Mouse (Mus musculus): ENCODE measurements around the gene Tmprss13. TPM values are rescaled to one million over a fixed set of nuclear protein-coding genes. Genes with fewer than 3 reads are reported as not detected.

Tmprss13 gene
- 4.1 TPM for polyA plus RNA-seq (2014; fragmentation: Illumina TruSeq; extraction: RNeasy Lipid Tissue Mini Kit (QIAGEN cat#74804))

DNA sequence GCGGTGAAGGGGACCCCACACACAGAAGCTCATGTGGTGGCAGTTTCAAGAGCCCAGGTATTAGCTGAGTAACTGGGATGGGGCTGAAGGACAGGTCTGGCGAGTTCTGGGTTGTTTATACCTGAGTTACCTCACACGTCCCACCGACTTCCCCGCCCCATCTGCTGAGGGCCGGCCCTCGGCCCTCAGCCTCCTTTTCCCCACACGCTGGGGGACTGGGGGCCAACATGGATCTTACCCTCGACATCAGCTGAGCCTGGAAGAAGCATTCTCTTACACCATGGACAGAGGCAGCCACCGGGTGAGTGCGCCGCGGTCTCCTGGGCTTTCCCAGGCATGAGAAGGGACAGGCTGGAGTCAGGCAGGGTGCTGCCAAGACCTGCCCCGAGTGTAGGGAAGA lies at the start of gene Tmprss13:
Gene Tmprss13 (plus strand): TSS at position 246 of the 400 bp plus-strand sequence.

DNA sequence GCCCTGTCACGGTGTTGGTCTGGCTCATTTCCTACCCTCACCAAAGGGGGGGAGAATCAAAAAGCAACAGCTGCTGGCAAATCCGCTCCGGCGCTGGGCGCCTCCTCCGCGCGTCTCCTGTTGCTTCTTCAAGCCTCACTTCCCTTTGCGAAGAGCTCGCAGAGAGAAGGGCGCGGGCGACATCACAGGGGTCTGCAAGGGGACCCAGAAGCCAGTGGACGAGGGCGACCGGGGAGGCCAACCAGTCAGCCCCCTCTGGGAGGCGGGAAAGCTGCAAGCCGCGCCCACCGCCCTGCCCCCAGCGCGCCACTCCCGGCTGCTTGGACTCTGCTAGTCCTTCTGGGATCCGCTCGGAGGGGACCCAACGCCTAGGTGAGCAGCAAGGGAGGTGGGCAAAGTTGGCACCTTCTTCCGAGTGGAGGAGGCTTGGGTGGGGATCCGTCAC lies 51.2 kb downstream of the Tmprss13 start, which contains the start of gene Fxyd6:
Gene Fxyd6 (plus strand): TSS at position 69 of the 445 bp plus-strand sequence.

Other genes starting within 250 kb of the Tmprss13 start
- 4.1 TPM for gene Jaml, start 239.9 kb upstream of the Tmprss13 start, polyA plus RNA-seq (2014; fragmentation: Illumina TruSeq; extraction: RNeasy Lipid Tissue Mini Kit (QIAGEN cat#74804))
- gene Scn2b, start 201.3 kb upstream of the Tmprss13 start, polyA plus RNA-seq (2014; fragmentation: Illumina TruSeq; extraction: RNeasy Lipid Tissue Mini Kit (QIAGEN cat#74804)) = 1.1 TPM
- 0.40 TPM for gene Scn4b, start 180.7 kb upstream of the Tmprss13 start, polyA plus RNA-seq (2014; fragmentation: Illumina TruSeq; extraction: RNeasy Lipid Tissue Mini Kit (QIAGEN cat#74804))
- not detected for gene BC049352, start 137.1 kb upstream of the Tmprss13 start, polyA plus RNA-seq (2014; fragmentation: Illumina TruSeq; extraction: RNeasy Lipid Tissue Mini Kit (QIAGEN cat#74804))
- gene Tmprss4, start 115.0 kb upstream of the Tmprss13 start, polyA plus RNA-seq (2014; fragmentation: Illumina TruSeq; extraction: RNeasy Lipid Tissue Mini Kit (QIAGEN cat#74804)) = not detected
- 0.51 TPM for gene Il10ra, start 50.0 kb upstream of the Tmprss13 start, polyA plus RNA-seq (2014; fragmentation: Illumina TruSeq; extraction: RNeasy Lipid Tissue Mini Kit (QIAGEN cat#74804))
- 5.8 TPM for gene Fxyd6, start 51.1 kb downstream of the Tmprss13 start, polyA plus RNA-seq (2014; fragmentation: Illumina TruSeq; extraction: RNeasy Lipid Tissue Mini Kit (QIAGEN cat#74804))
- not detected for gene Fxyd2, start 80.6 kb downstream of the Tmprss13 start, polyA plus RNA-seq (2014; fragmentation: Illumina TruSeq; extraction: RNeasy Lipid Tissue Mini Kit (QIAGEN cat#74804))
- not detected for gene Dscaml1, start 107.5 kb downstream of the Tmprss13 start, polyA plus RNA-seq (2014; fragmentation: Illumina TruSeq; extraction: RNeasy Lipid Tissue Mini Kit (QIAGEN cat#74804))

Data from ovary, adult 10 weeks (tissue).